Mouse (Mus musculus) adrenal gland, postnatal 10 days (tissue): Measurements from ENCODE around the gene Tada2b. TPM values are rescaled to one million over a fixed set of nuclear protein-coding genes. Genes with fewer than 3 reads are reported as not detected.

Experiments
- DNase-seq: peaks from one replicate; pipeline ENCODE4 v3.0.0; 2021; ENCODE audit warnings: mixed read lengths
- total RNA-seq, 2 experiments: library from RNA; stranded (reverse); gene quantifications; 2 replicates each; pipeline ENCODE4 v1.2.3; 2021

Tada2b gene
- total RNA-seq, 2 experiments from 2014 or later = 32.6 to 34.8 TPM

DNA sequence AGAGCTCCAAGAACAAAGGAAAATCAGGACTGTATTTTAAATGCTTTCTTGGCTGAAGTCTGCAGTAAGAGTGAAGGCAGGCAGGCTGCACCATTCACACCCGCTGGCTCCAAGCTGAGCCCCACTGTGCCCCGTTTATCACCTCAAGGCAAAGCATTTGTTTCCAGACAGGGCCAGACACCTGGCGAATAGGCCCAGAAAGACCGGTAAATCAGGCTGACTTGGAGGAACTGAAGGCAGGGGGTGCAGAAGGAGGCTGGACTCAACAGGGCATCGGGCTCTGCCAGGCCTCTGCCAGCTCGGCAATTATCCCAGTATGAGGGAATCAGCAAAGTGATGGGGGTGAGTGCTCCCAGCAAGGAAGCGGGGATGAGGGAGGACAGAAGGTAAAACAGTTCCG is 39.1 kb downstream of the Tada2b start:
- DNase-seq = no peak

DNA sequence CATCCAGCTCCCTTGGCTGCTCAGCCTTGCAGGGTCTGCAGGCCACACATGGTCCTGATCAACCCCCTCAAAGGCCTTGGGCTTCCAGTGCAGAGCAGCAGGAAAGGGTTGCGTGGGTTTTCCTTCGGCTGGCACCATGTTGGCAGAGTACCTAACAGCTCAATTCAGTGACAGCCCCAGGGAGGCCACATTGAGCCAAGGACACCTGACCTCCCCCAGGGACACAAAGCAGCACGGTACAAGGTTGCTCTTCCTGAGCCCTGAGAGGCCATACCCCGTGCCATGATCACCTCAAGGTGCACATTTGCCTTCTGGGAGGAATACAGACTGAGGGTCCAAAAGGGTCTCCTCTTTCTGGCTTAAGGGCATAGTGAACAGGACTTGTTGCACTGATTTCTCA is 39.5 kb downstream of the Tada2b start:
- DNase-seq = peak; percentile 50

DNA sequence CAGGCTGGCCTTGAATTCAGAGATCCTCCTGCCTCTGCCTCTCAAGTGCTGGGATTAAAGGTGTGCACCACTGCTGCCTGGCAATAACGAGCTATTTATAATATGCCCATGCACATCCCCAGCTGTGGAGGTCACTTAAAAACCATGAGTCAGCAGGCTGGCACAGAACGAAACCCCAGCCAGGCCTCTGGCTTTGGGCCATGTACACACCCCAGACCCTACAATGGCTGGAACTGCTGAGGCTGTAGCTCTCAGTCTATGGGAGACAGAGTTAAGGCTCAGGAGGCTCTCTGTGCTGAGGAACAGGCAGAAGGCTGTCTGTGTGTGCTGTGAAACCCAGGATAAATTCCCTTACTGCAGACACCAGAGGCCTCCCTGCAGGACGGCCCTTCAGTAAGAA is 43.3 kb downstream of the Tada2b start:
- DNase-seq = peak; percentile 53

DNA sequence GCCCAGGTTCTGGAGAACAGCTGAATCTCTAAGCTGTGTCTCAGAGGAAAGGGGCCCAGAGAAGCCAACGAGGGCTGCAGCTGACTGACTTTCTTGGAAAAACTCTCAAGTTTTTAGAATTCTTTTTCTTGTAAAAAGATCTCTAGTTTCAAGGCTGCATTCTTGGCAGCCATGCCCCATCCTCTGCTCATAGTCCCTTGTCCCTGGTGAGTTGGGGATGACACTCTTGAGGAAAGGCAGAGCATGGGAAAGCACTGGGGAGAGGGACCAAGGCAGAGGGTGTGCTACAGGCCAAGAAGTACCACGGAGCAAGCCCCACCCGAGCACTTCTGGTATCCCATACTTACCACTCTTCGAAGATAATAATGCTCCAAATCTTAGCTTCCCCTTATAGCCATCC is 47.2 kb downstream of the Tada2b start:
- DNase-seq = peak; percentile 28

DNA sequence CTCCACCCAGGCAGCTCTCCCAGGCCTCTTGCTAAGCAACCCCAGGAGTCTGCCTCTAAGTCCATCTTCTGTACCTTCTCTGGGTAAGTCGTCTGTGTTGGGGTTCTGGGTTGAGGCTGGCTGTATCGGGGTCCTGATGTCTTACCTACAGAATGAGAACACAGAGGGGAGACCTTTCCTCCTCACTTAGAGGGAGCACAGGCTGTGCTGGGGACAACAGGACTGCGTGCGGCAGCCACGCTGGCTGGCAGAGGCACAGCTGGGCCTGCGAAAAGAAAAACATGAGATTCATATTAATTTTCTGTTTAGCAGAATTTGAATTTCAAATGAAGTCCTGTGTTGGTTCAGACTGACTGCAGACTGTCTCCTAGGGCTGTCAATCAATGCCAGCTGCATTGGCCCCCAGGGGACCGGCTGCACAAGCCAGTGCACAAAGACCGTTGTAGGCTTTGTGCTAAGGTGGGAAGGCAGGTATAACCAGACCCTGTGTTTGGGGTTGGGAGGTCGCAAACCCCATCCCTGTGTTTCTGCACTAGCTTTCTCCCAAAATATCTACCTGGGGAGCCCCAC is 49.6 kb downstream of the Tada2b start:
- no peak for DNase-seq

DNA sequence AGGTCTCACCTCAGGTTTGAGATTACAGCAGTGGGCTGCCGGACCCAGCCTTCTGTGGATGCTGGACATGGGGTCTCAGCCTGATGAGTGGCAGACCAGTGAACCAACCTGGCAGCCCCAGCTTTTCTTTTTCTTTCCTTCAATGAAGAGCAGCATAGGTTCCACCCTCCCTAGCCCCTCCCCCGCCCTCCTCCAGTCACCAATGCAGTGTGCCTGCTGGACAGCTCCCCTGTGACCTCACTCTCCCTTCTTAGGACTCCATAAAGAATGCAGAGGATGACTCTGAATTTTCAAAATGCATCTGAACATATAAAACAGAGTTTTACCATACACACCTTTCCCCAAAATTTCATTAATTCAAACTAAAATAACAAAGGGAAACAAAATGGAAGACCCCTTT is 52.4 kb downstream of the Tada2b start:
- DNase-seq = no peak

DNA sequence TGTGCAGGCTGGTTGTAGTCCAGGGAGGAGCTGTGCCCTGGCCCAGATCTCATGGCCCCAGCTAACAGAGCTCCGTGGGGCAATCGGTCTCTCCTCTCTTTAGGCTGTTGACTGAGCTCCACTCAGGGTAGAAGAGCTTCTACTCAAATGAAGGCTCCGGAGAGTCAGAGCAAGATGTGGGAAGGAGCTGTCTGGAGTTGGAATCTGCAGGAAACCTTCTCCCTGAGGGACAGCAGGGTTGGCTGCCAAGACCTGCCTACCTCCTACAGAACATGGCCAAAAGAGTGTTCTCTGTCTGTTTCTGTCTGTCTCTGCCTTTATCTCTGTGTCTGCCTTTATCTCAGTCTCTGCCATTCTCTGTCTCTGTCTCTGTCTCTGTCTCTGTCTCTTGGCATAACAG is 54.5 kb downstream of the Tada2b start:
- no peak for DNase-seq

DNA sequence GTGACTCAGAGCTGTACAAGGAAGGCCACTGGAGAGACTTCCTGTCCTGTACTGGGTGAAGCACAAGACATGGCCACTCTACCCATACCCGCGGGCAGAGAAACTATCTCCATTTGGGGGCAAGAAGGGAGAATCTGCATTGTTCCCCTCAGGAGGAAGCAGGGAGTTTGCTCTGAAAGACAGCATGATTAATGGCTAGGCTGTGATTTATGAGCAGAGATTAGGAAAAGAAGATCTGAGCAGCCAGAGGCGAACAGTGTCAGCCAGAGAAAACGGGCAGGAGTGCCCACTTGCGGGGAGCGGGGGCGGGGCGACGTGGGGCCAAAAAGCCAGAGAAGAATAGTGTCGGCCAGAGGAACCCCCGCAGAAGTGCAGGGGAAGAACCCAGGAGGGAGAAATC is 56.3 kb downstream of the Tada2b start:
- peak; percentile 42 for DNase-seq

DNA sequence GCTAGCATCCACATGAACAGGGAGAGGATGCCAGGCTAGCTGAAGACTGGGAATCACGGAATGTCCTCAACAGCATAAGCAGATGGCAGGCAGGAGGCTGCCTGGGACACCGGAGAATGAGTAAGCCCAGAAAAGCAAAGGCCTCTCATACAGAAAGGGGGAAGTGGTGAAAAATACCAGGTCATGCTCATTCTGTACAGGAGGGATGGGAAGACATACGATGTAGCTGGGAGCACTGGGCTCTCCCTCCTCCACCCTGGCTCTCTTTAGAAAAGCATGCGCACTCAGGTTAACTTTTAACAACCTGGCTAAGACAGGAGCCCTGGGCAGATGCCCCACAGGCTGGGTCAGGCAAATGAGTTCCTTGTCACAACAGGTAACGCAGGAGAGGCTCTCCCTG is 57.7 kb downstream of the Tada2b start:
- DNase-seq = no peak

DNA sequence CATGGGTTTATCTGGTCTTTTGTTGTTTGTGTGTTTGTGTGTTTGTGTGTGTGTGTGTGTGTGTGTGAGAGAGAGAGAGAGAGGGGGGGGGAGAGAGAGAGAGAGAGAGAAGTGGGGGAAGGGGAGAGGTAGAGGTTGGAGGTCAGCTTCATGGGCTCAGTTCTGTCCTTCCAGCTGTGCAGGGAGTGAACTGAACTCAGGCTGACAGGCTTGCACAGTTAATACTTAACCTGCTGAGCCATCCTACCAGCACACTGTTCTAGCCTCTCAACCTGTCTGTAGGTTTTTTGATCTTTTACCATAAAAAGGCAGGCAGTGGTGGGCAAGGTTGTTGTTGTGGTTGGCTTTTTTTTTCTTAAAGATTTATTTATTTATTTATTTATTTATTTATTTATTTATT is 59.4 kb downstream of the Tada2b start:
- no peak for DNase-seq

Other genes starting within 250 kb of the Tada2b start
- gene Sorcs2, start 86.1 kb downstream of the Tada2b start, total RNA-seq = 10 to 100 TPM; 11.4 to 14.6 TPM
- 100 to 1,000 TPM; 101 to 103 TPM for gene Grpel1, start 19.3 kb downstream of the Tada2b start, total RNA-seq
- gene Ccdc96, start 303 bp upstream of the Tada2b start, total RNA-seq = under 1 TPM; 0.15 to 0.36 TPM
- 10 to 100 TPM; 32.3 to 32.4 TPM for gene Tbc1d14, start 109.0 kb upstream of the Tada2b start, total RNA-seq
- gene D5Ertd579e, start 211.7 kb upstream of the Tada2b start, total RNA-seq = 10 to 100 TPM; 49.6 to 64.1 TPM